Mouse (Mus musculus) adrenal gland, postnatal 4 days (tissue): Measurements from ENCODE around the gene Cdc25a. TPM values are rescaled to one million over a fixed set of nuclear protein-coding genes. Genes with fewer than 3 reads are reported as not detected.

Experiments used
- DNase-seq, 2 experiments: peaks; one replicate each; pipeline ENCODE4 v3.0.0; 2021 to 2022; ENCODE audit warnings: low spot score in 2 of 2, mixed read lengths in 2 of 2
- long read RNA-seq, 2 experiments: library from polyadenylated mRNA; stranded (forward); transcript quantifications; one replicate each; pipeline ENCODE4 v2.0.0; 2021
- total RNA-seq, 2 experiments: library from RNA; stranded (reverse); gene quantifications; 2 replicates each; pipeline ENCODE4 v1.2.3; 2021

The Cdc25a gene
- 10 to 100 TPM; 25.5 to 28.3 TPM for total RNA-seq
- long read RNA-seq, experiment 1, transcript Cdc25a-201 (15 exons, 3,632 nt) = major isoform, 9 of 20 reads
- long read RNA-seq, experiment 1, partial matches to known transcripts = 1 of 20 reads
- long read RNA-seq, experiment 1, other reads (novel, unspliced or antisense) = 10 of 20 reads
- long read RNA-seq, experiment 2, transcript Cdc25a-201 (15 exons, 3,632 nt) = major isoform, 10 of 26 reads
- long read RNA-seq, experiment 2, partial matches to known transcripts = 4 of 26 reads
- long read RNA-seq, experiment 2, other reads (novel, unspliced or antisense) = 12 of 26 reads

DNA sequence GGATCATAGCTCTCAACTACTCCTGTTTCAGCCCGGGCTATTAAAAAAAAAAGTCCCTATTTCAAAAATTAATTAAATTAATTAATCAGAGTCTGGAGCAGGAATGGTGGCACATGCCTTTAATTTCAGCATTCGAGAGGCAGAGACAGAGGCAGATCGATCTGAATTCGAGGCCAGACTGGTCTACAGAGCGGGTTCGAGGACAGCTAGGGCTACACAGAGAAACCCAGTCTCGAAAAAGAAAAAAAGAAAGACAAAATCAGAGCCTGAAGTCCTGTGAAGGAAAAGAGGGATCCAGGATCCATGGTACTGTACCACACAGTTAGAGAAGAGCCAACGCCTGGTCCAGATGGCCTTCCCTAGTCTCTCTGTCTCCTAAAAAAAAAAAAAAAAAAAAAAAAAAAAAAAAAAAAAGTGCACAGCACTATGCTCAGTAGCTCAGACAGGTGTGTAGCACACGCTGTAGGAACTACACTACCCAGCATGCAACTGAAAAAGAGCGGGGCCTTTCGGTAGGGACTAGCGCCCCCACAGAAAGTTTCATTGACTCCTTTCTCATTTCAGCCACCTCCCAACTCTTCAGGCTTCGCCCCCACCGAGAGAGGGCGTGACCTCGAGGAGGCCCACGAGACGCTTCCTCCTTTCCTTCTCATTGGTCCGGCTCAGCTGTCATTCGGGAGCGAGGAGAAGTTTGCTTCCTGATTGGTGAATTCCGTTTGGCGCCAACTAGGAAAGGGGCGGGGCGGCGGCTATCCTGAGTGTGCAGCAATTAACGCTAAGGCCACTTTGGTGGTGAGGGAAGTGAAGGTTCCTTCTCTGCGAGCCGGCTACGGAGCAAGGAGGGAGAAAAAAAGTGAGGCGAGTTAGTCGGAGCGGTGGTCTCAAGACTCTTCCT lies at the start of gene Cdc25a:
TSS of gene Cdc25a (plus strand) at position 783 of the 895 bp plus-strand sequence.
- DNase-seq = peak; percentile 86 to 97

GRCm38 (mm10) chr9:109825739-109826138 lies 49.6 kb upstream of the Cdc25a start:
- DNase-seq = no peak

DNA sequence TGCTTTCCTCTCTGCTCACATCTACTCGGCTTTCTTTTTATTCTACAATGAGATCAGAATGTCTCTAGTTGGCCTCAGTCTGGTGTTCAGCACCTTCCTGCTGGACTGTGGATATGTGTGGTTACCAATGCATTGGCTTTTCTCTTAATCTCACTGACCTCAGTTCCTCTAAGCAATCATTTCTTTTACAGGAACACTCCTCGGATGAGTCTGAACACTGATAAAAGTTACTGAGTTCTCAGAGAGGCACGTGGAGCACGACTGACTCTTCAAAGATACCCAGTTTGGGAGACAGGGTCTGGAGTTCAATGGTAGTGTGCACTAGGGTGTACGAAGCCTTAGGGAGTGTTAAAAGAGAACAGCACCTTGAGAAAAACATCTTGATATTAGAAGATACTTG lies 49.2 kb upstream of the Cdc25a start:
- DNase-seq = no peak

DNA sequence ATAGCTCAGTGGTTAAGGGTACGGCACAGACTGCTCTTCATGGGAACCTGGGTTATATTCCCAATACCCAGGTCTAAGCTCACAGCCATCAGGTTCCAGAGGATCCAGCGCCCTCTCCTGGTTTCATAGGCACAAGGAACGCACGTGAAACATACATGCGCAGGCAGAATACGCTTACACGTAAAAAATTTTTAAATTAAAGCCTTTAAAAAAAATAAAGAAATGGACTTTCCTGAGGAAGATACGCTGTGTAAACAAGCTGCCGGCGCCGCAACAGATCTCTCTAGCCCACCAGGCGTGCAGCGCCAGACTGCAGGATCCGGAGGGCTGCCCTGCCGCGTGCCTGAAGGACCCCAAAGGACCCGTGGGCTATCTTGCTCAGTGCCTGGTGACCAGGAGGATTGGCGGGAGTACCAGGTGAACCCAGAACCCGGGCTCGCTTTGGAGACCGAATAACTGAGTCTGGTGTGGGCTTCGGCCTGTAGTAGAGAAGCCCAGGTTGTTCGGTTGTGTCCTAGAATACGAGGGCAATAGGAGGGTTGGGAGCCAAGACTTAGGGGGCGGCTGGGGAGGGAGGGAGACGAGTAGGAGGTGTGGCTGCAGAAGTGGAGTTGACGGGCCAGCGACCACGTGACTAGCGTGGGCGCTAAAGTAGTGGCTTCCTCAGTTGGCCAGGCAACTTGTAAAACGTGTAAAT lies 42.8 kb upstream of the Cdc25a start, which contains the start of gene Nme6:
TSS of gene Nme6 (plus strand) at position 359 of the 697 bp plus-strand sequence.
- peak; percentile 63 to 81 for DNase-seq

- no peak for DNase-seq
Observed at GRCm38 (mm10) chr9:109833088-109833412, 42.3 kb upstream of the Cdc25a start.

DNA sequence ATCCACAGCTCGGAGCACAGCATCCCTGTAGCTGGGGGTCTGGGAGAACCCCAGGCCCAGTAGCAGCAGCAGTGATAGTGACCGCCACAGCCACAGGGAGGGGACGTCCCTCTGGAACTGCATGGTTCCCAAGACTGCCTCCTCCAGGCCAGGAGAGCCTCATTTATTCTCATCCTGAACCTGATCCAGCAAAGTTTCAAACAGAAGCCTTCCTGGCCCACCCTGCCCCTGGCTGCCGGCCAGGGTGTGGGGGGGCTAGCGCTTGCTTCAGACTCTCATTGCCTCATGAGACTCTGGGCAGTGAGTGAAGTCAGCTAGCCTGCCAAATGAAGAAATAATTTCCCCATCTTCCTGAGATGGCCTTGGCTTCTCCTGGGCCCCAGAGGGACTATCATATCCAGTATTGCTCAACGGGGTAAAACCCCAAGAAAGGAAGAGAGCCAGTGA lies 26.0 kb upstream of the Cdc25a start, which contains the start of gene Camp:
TSS of gene Camp (minus strand) at position 306 of the 447 bp plus-strand sequence.
- peak; percentile 17 to 42 for DNase-seq

DNA sequence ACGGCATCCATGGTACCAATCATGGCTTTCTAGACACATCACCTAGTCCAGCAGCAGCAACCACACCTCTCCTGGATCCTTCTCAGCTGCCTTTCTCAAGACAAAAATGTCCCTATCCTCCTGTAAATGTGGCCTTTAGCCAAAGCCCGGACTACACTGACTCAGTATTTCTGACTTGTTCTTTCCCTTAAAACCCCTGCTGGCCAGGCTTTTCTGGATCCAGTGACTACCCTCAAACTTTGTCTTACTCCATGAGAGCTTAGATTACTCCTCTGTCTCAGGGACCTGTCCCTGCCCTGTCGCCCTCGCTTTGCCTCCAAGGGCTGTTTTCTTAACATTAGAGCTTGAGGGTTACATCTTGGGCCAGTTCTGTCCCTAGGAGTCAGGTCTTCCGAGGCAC lies 25.3 kb upstream of the Cdc25a start:
- no peak for DNase-seq

DNA sequence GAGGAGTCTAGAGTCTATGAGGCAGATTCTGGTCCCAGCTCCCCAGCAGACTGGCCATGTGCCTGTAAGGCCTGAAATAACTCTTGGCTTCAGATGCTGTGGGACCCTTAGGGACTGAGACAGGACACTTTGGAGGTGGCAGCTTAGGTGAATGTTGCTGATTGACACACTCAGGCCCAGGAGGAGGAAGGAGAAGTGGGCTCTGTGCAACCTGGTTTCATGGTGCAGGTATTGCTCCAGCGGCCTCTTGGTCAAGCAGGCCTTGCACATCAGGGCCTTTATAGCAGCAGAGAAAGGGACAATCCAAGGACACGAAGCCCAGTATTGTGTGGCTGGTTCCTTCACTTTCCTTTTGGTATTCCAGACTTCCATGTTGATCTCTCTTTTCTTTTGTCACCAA lies 21.0 kb upstream of the Cdc25a start:
- DNase-seq = no peak

- DNase-seq = no peak
Observed at GRCm38 (mm10) chr9:109855947-109856346, 19.4 kb upstream of the Cdc25a start.

- peak; percentile 60 to 65 for DNase-seq
Observed at GRCm38 (mm10) chr9:109862397-109863044, 12.9 kb upstream of the Cdc25a start.

- DNase-seq = no peak
Observed at GRCm38 (mm10) chr9:109863085-109863484, 12.3 kb upstream of the Cdc25a start.

- DNase-seq = no peak
Observed at GRCm38 (mm10) chr9:109866218-109866617, 9.2 kb upstream of the Cdc25a start.

- no peak for DNase-seq
Observed at GRCm38 (mm10) chr9:109870983-109871572, 4.3 kb upstream of the Cdc25a start.

GRCm38 (mm10) chr9:109875695-109876601 lies 569 bp downstream of the Cdc25a start:
- peak in 1 of 2 experiments; percentile 42 for DNase-seq

GRCm38 (mm10) chr9:109876756-109877155 lies 1.4 kb downstream of the Cdc25a start:
- no peak for DNase-seq

DNA sequence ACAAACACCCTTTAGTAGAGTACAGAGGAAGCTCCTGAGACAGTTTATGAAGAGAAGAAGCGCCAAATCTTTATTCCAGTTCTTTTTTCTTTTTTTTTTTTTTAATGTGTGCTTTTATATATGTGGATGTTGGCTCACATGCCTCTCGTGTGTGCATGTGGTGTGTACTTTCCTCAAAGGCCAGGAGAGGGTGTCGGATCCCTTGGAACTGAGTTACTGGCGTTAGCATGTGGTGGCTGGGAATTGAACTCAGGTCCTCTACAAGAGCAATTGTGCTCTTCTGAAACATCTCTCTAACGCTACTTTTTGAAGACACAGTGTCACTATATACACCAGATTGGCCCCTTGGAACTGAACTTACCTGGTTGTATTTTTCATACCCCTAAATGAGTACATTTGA lies 2.3 kb downstream of the Cdc25a start:
- no peak for DNase-seq

- no peak for DNase-seq
Observed at GRCm38 (mm10) chr9:109879305-109879704, 3.9 kb downstream of the Cdc25a start.

DNA sequence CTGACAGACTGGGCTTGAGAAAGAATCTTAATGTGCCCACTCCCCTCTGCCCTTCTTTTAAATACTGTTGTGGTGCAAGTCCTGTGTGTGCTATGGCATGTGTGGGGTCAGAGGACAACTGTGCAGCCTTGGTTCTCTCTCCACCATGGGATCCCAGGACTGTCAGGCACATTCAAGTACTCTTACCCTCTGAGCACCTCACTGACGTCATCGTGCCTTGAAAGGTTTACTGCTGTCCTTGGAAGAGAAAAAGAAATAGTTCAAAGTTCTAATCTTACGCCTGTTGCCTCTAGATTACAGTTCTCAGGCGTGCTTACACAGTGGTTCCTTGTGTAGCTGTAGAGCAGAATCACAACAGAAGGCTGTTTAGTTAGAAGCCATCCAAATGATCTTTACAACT lies 10.9 kb downstream of the Cdc25a start:
- DNase-seq = no peak

- DNase-seq = no peak
Observed at GRCm38 (mm10) chr9:109887321-109887720, 11.9 kb downstream of the Cdc25a start.

DNA sequence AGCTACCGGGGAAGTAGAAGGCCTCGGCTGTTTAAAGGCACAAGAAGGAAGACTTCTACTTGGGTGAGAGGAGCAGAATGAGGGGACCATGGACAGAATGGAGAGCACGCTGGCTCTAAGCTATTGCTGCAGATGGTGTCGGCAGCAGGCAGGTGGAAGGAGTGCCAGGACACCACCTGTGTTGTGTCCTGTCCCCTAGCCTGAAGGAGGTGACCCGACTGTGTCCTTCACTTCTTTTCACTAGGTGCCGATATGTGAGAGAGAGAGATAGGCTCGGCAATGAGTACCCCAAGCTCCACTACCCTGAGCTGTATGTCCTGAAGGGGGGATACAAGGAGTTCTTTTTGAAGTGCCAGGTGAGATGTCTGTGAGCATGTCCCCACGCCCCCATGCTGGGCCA lies 16.1 kb downstream of the Cdc25a start:
- DNase-seq = no peak
